Mouse (Mus musculus) heart, postnatal 36 days (tissue): ENCODE measurements at regions not wholly inside any gene's neighbourhood (a gene's known extent, or its start where the extent isn't known, plus 50 kb on each side); places are given as distances from the start of the nearest gene placed in this dataset.

ENCODE experiments used
- DNase-seq, 2 experiments: peaks; one replicate each; pipeline ENCODE4 v3.0.0; 2021 to 2022
- intact Hi-C: fragments of 180-260 bp; cut with DNase I; formaldehyde crosslinking; loops from one replicate; pipeline ENCODE4 v1.15.1; 2025

DNA sequence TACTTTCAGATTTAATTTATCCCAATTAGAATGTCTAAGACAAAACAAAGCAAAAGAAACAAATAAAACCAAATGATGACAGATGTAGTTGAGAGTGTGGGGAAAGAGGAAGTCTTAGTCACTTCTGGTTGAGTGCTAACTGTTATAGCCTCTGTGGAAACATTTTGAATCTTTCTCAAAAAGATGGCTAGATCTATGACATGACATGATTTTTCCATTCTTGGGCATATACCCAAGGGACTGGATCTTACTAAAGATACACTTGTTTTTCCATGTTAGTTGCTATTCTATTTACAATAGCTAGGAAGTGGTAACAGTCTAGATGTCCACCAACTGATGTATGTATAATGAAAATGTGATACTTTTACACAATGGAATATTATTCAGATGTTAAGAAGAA is 57.9 kb upstream of the Olfr1507 start:
- intact Hi-C loops = no loop called here
- DNase-seq = no peak

DNA sequence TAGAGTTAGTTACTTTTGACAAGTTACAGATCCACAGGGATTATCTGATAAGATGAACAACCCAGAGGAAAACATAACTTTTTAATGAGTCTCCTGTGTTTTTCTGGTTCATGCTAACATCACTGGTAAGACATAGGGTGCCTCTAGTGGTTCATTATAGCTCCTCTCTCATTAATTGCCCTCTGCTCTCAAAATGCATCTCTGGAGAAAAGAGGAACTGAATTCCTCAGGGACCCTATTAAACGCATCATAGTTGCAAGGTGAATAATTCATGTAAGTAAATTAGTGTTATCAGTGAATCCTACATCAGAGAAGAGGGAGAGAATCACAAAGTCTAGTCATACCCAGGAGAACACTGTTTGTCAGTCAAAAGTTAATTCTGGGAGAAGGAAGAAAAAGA is 52.4 kb upstream of the Olfr1507 start:
- DNase-seq = no peak
- intact Hi-C loops = no loop called here
